Mouse (Mus musculus) MEL (cell line): Measurements from ENCODE around the gene Inpp5k. TPM values are rescaled to one million over a fixed set of nuclear protein-coding genes. Genes with fewer than 3 reads are reported as not detected.
A peak's percentile ranks its signal among the peaks of the same experiment; 100 is the strongest.

ENCODE experiments used
- DNase-seq: peaks from one replicate; pipeline ENCODE4 v3.0.0; 2011; ENCODE audit warnings: low read depth, low spot score
- H3K27ac ChIP-seq: 2 replicates; pipeline ENCODE4 v1.5.1; 2012; ENCODE audit warnings: low read depth, mild to moderate bottlenecking, control low read depth, low read length, moderate library complexity; ENCODE audit not compliant: control insufficient read depth
- H3K27me3 ChIP-seq, 2 experiments: fragments of 150-350 bp in 1 of 2; sonication (generic) in 1 of 2; 2 replicates each; pipeline ENCODE4 v1.6.1; 2012; ENCODE audit warnings: low read length in 2 of 2, mild to moderate bottlenecking in 2 of 2, improper control_type of control experiment in 1 of 2, moderate library complexity in 1 of 2; ENCODE audit not compliant: insufficient read depth in 2 of 2, control insufficient read depth in 1 of 2
- H3K36me3 ChIP-seq, 2 experiments: 2 replicates each; pipeline ENCODE4 v1.6.1; 2012 to 2014; ENCODE audit warnings: low read length in 2 of 2, improper control_type of control experiment in 1 of 2, inconsistent platforms in 1 of 2, mild to moderate bottlenecking in 1 of 2; ENCODE audit not compliant: insufficient read depth in 2 of 2, control insufficient read depth in 1 of 2
- H3K4me1 ChIP-seq, 2 experiments: fragments of 150-350 bp in 1 of 2; sonication (generic) in 1 of 2; 2 replicates each; pipeline ENCODE4 v1.6.1; 2012; ENCODE audit warnings: low read length in 2 of 2, improper control_type of control experiment in 1 of 2, mild to moderate bottlenecking in 1 of 2; ENCODE audit not compliant: insufficient read depth in 2 of 2, control insufficient read depth in 1 of 2
- H3K4me3 ChIP-seq, 2 experiments: fragments of 150-350 bp in 1 of 2; sonication (generic) in 1 of 2; 2 replicates each; pipeline ENCODE4 v1.5.1; 2012; ENCODE audit warnings: low read depth in 2 of 2, low read length in 2 of 2, mild to moderate bottlenecking in 2 of 2, moderate library complexity in 2 of 2, control low read depth in 1 of 2, improper control_type of control experiment in 1 of 2; ENCODE audit not compliant: control insufficient read depth in 1 of 2, insufficient read depth in 1 of 2
- H3K79me2 ChIP-seq: 2 replicates; pipeline ENCODE4 v1.6.1; 2012; ENCODE audit warnings: mild to moderate bottlenecking, low read length, moderate library complexity; ENCODE audit not compliant: control insufficient read depth, poor library complexity, insufficient read depth
- H3K9ac ChIP-seq: 2 replicates; pipeline ENCODE4 v1.6.1; 2012; ENCODE audit warnings: low read depth, mild to moderate bottlenecking, control low read depth, low read length, moderate library complexity; ENCODE audit not compliant: control insufficient read depth, poor library complexity, severe bottlenecking
- H3K9me3 ChIP-seq: fragments of 150-350 bp; sonication (generic); replicated peaks from 2 replicates; pipeline ENCODE4 v1.6.1; 2012; ENCODE audit warnings: mild to moderate bottlenecking, low read length, improper control_type of control experiment, moderate library complexity; ENCODE audit not compliant: insufficient read depth
- BHLHE40 ChIP-seq: IDR thresholded peaks from 2 replicates; pipeline ENCODE4 v1.6.1; 2012; ENCODE audit warnings: low read depth, mild to moderate bottlenecking, inconsistent platforms, low read length, improper control_type of control experiment, borderline replicate concordance
- CHD1 ChIP-seq: IDR thresholded peaks from 2 replicates; pipeline ENCODE4 v1.6.1; 2012; ENCODE audit warnings: low read depth, mild to moderate bottlenecking, inconsistent platforms, low read length, improper control_type of control experiment
- CTCF ChIP-seq, 3 experiments: IDR thresholded peaks in 2 of 3; conservative IDR thresholded peaks in 1 of 3; 2 replicates each; pipeline ENCODE4 v1.5.1; 2011 to 2012; ENCODE audit warnings: low read length in 3 of 3, low read depth in 2 of 3, mild to moderate bottlenecking in 2 of 3, improper control_type of control experiment in 1 of 3, inconsistent platforms in 1 of 3, mixed read lengths in 1 of 3, moderate library complexity in 1 of 3; ENCODE audit not compliant: control insufficient read depth in 1 of 3, insufficient read depth in 1 of 3, poor library complexity in 1 of 3, severe bottlenecking in 1 of 3
- GABPA ChIP-seq: IDR thresholded peaks from 2 replicates; pipeline ENCODE4 v1.6.1; 2012; ENCODE audit warnings: low read depth, mild to moderate bottlenecking, inconsistent platforms, low read length, improper control_type of control experiment, moderate library complexity
- GATA1 ChIP-seq: IDR thresholded peaks from 2 replicates; pipeline ENCODE4 v1.6.1; 2011; ENCODE audit warnings: low read depth, low read length, improper control_type of control experiment
- HCFC1 ChIP-seq: IDR thresholded peaks from 2 replicates; pipeline ENCODE4 v1.6.1; 2012; ENCODE audit warnings: low read depth, mild to moderate bottlenecking, inconsistent platforms, low read length, improper control_type of control experiment, moderate library complexity
- JUND ChIP-seq: IDR thresholded peaks from 2 replicates; pipeline ENCODE4 v1.6.1; 2011; ENCODE audit warnings: low read depth, mild to moderate bottlenecking, improper control_type of control experiment, low read length
- MAX ChIP-seq: IDR thresholded peaks from 2 replicates; pipeline ENCODE4 v1.6.1; 2011; ENCODE audit warnings: low read length, improper control_type of control experiment
- MEF2A ChIP-seq: IDR thresholded peaks from 2 replicates; pipeline ENCODE4 v1.6.1; 2014; ENCODE audit warnings: low read depth, mild to moderate bottlenecking, inconsistent platforms, low read length, improper control_type of control experiment; ENCODE audit not compliant: poor library complexity, insufficient replicate concordance, severe bottlenecking; ENCODE audit errors: extremely low read depth
- MYB ChIP-seq: IDR thresholded peaks from 2 replicates; pipeline ENCODE4 v1.6.1; 2011; ENCODE audit warnings: mild to moderate bottlenecking, low read depth, low read length, improper control_type of control experiment
- MYC ChIP-seq: IDR thresholded peaks from 2 replicates; pipeline ENCODE4 v1.6.1; 2011; ENCODE audit warnings: low read depth, mild to moderate bottlenecking, low read length, improper control_type of control experiment, moderate library complexity
- NELFE ChIP-seq: IDR thresholded peaks from 2 replicates; pipeline ENCODE4 v1.6.1; 2011; ENCODE audit warnings: low read depth, low read length, improper control_type of control experiment
- NRF1 ChIP-seq: IDR thresholded peaks from 2 replicates; pipeline ENCODE4 v1.6.1; 2014; ENCODE audit warnings: low read depth, mild to moderate bottlenecking, inconsistent platforms, low read length, improper control_type of control experiment, moderate library complexity; ENCODE audit not compliant: poor library complexity, insufficient read depth, severe bottlenecking
- POLR2AphosphoS2 ChIP-seq: IDR thresholded peaks from 2 replicates; pipeline ENCODE4 v1.6.1; 2011; ENCODE audit warnings: low read length, improper control_type of control experiment
- RAD21 ChIP-seq: IDR thresholded peaks from 2 replicates; pipeline ENCODE4 v1.6.1; 2011; ENCODE audit warnings: mild to moderate bottlenecking, low read depth, low read length, improper control_type of control experiment
- RCOR1 ChIP-seq: IDR thresholded peaks from 2 replicates; pipeline ENCODE4 v1.6.1; 2012; ENCODE audit warnings: low read depth, mild to moderate bottlenecking, inconsistent platforms, low read length, improper control_type of control experiment
- SMC3 ChIP-seq: IDR thresholded peaks from 2 replicates; pipeline ENCODE4 v1.6.1; 2011; ENCODE audit warnings: low read depth, low read length, improper control_type of control experiment
- TAL1 ChIP-seq: IDR thresholded peaks from 2 replicates; pipeline ENCODE4 v1.6.1; 2012; ENCODE audit warnings: mild to moderate bottlenecking, inconsistent platforms, low read length, moderate library complexity, mixed read lengths
- TBP ChIP-seq: IDR thresholded peaks from 2 replicates; pipeline ENCODE4 v1.8.0; 2011; ENCODE audit warnings: low read depth, low read length, improper control_type of control experiment
- TCF12 ChIP-seq: IDR thresholded peaks from 2 replicates; pipeline ENCODE4 v1.6.1; 2014; ENCODE audit warnings: low read depth, mild to moderate bottlenecking, inconsistent platforms, low read length, improper control_type of control experiment, moderate library complexity
- UBTF ChIP-seq: IDR thresholded peaks from 2 replicates; pipeline ENCODE4 v1.6.1; 2012; ENCODE audit warnings: low read depth, mild to moderate bottlenecking, inconsistent platforms, low read length, improper control_type of control experiment, moderate library complexity, borderline replicate concordance; ENCODE audit not compliant: insufficient read depth
- ZKSCAN1 ChIP-seq: IDR thresholded peaks from 2 replicates; pipeline ENCODE4 v1.6.1; 2012; ENCODE audit warnings: low read depth, mild to moderate bottlenecking, inconsistent platforms, low read length, improper control_type of control experiment, moderate library complexity
- ZMIZ1 ChIP-seq: IDR thresholded peaks from 2 replicates; pipeline ENCODE4 v1.6.1; 2012; ENCODE audit warnings: low read depth, mild to moderate bottlenecking, inconsistent platforms, low read length, improper control_type of control experiment, moderate library complexity
- ZNF384 ChIP-seq: IDR thresholded peaks from 2 replicates; pipeline ENCODE4 v1.6.1; 2012; ENCODE audit warnings: low read depth, mild to moderate bottlenecking, inconsistent platforms, low read length, improper control_type of control experiment
- polyA plus RNA-seq, 2 experiments: library from polyadenylated mRNA; stranded (reverse) in 1 of 2; unstranded in 1 of 2; fragments of >175 nt in 1 of 2; fragments of >200 nt in 1 of 2; gene quantifications; 2 replicates each; pipeline versions ENCODE4 v1.2.1 to v1.2.4; 2012; ENCODE audit warnings: low replicate concordance in 2 of 2, low read depth in 1 of 2; ENCODE audit not compliant: insufficient read length in 2 of 2, insufficient read depth in 1 of 2, missing spikeins in 1 of 2
- total RNA-seq: library from RNA; depleted of rRNA; stranded (reverse); fragments of 300-350 nt; gene quantifications from 2 replicates; pipeline ENCODE4 v1.2.3, GENCODE M21; 2012

Gene Inpp5k
- total and polyA plus RNA-seq, 3 experiments = 15.2 to 28.7 TPM; not detected in 1

GRCm38 (mm10) chr11:75631561-75632225, 905 bp downstream of the Inpp5k start:
- H3K9me3 ChIP-seq = no peaks in the 10 kb centered on the region
- H3K4me3 ChIP-seq = peak overlapping the region; percentile 71 to 78
- H3K79me2 ChIP-seq = no peaks in the 10 kb centered on the region; the same call in 1 of the 2 replicates
- H3K27ac ChIP-seq = no peak overlapping the region
- H3K27me3 ChIP-seq = no peaks in the 10 kb centered on the region
- H3K4me1 ChIP-seq = peaks cover 0 to 3% of the 10 kb centered on the region in 2 experiments; a peak in 2 of 4 replicates
- TF ChIP-seq GABPA (no peak), ZMIZ1 (no peak), MAX (no peak), HCFC1 (no peak), CTCF (IDR thresholded peaks at IDR 0.05 in 2 of 3, conservative IDR thresholded peaks at IDR 0.05 in 1 of 3; ENCODE audit: control insufficient read depth in 1 of 3, insufficient read depth in 1 of 3, low read depth in 2 of 3, low read length in 3 of 3, poor library complexity in 1 of 3, severe bottlenecking in 1 of 3) (peak in 1 of 3 experiments; percentile 29; a peak in 2 of 6 replicates), TCF12 (no peak), RCOR1 (no peak), NELFE (no peak), NRF1 (no peak), POLR2AphosphoS2 (no peak), CHD1 (no peak), TAL1 (no peak), MYB (no peak), BHLHE40 (no peak), UBTF (no peak), RAD21 (peak; percentile 14), GATA1 (peak; percentile 70; the same call in 1 of the 2 replicates), MYC (no peak), JUND (no peak), ZKSCAN1 (no peak), ZNF384 (no peak), TBP (no peak), SMC3 (peak; percentile 24; the same call in 1 of the 2 replicates), MEF2A (no peak)
- TF ChIP-seq, all 39 proteins: peak for 4
- DNase-seq = no peak
- peak overlapping the region; percentile 72 for H3K9ac ChIP-seq
- H3K36me3 ChIP-seq = peaks cover 0 to 12% of the 10 kb centered on the region in 2 experiments; a peak in 3 of 4 replicates
